Mouse (Mus musculus) erythroblast, embryonic 14.5 days (primary cell): ENCODE results near the gene Rab30. TPM values are rescaled to one million over a fixed set of nuclear protein-coding genes. Genes with fewer than 3 reads are reported as not detected.

Source experiments
- H3K27me3 ChIP-seq: 2 replicates; pipeline ENCODE4 v1.6.1; 2012; ENCODE audit warnings: inconsistent platforms; ENCODE audit not compliant: control insufficient read depth
- H3K36me3 ChIP-seq: 2 replicates; pipeline ENCODE4 v1.6.1; 2012; ENCODE audit warnings: mild to moderate bottlenecking, inconsistent platforms; ENCODE audit not compliant: control insufficient read depth
- H3K4me1 ChIP-seq: 2 replicates; pipeline ENCODE4 v1.6.1; 2012; ENCODE audit warnings: inconsistent platforms; ENCODE audit not compliant: control insufficient read depth
- H3K4me3 ChIP-seq: replicated peaks from 2 replicates; pipeline ENCODE3; 2012; ENCODE audit warnings: moderate library complexity, mild to moderate bottlenecking, inconsistent platforms
- H3K9me3 ChIP-seq: 2 replicates; pipeline ENCODE4 v1.6.1; 2012; ENCODE audit warnings: low read length, inconsistent platforms, mixed read lengths; ENCODE audit not compliant: control insufficient read depth
- GATA1 ChIP-seq: IDR thresholded peaks from 2 replicates; pipeline ENCODE4 v1.6.1; 2012; ENCODE audit warnings: low read length, inconsistent platforms, mixed read lengths
- TAL1 ChIP-seq: IDR thresholded peaks from 3 replicates; pipeline ENCODE4 v1.6.1; 2012; ENCODE audit warnings: low read length, inconsistent platforms, mixed read lengths
- polyA plus RNA-seq: library from polyadenylated mRNA; stranded (reverse); fragments of >175 nt; gene quantifications from 2 replicates; pipeline ENCODE4 v1.2.3, GENCODE M21; 2012

Gene Rab30
- polyA plus RNA-seq, 1 experiment = 0.18 TPM

- Histone ChIP-seq H3K9me3 (no peaks in the 10 kb centered on the region), H3K4me3 (no peak overlapping the region), H3K27me3 (no peaks in the 10 kb centered on the region), H3K4me1 (no peaks in the 10 kb centered on the region; the same call in 1 of the 2 replicates), H3K36me3 (no peaks in the 10 kb centered on the region)
- TF ChIP-seq TAL1 (no peak), GATA1 (no peak)
Observed at GRCm38 (mm10) chr7:92777108-92777973, 35.9 kb downstream of the Rab30 start.

- Histone ChIP-seq H3K4me1 (no peaks in the 10 kb centered on the region; the same call in 1 of the 2 replicates), H3K36me3 (no peaks in the 10 kb centered on the region), H3K9me3 (no peaks in the 10 kb centered on the region), H3K27me3 (no peaks in the 10 kb centered on the region), H3K4me3 (no peak overlapping the region)
- no peak for TF ChIP-seq TAL1
- TF ChIP-seq GATA1 = no peak
Observed at GRCm38 (mm10) chr7:92779058-92779457, 37.7 kb downstream of the Rab30 start.

- Histone ChIP-seq H3K4me3 (no peak overlapping the region), H3K4me1 (no peaks in the 10 kb centered on the region), H3K36me3 (no peaks in the 10 kb centered on the region), H3K27me3 (no peaks in the 10 kb centered on the region), H3K9me3 (no peaks in the 10 kb centered on the region)
- no peak for TF ChIP-seq TAL1
- TF ChIP-seq GATA1 = no peak
Observed at GRCm38 (mm10) chr7:92781361-92781760, 40.0 kb downstream of the Rab30 start.

GRCm38 (mm10) chr7:92781948-92782347 is 40.5 kb downstream of the Rab30 start:
- H3K4me3 ChIP-seq = no peak overlapping the region
- H3K27me3 ChIP-seq = no peaks in the 10 kb centered on the region
- no peaks in the 10 kb centered on the region for H3K9me3 ChIP-seq
- no peaks in the 10 kb centered on the region for H3K4me1 ChIP-seq
- no peaks in the 10 kb centered on the region for H3K36me3 ChIP-seq
- TF ChIP-seq GATA1 (no peak), TAL1 (no peak)

- no peaks in the 10 kb centered on the region for H3K36me3 ChIP-seq
- TF ChIP-seq GATA1 (no peak), TAL1 (no peak)
- no peaks in the 10 kb centered on the region for H3K4me1 ChIP-seq
- no peak overlapping the region for H3K4me3 ChIP-seq
- H3K9me3 ChIP-seq = no peaks in the 10 kb centered on the region
- H3K27me3 ChIP-seq = no peaks in the 10 kb centered on the region
Observed at GRCm38 (mm10) chr7:92782511-92782910, 41.1 kb downstream of the Rab30 start.

GRCm38 (mm10) chr7:92783166-92783806 is 41.9 kb downstream of the Rab30 start:
- H3K36me3 ChIP-seq = no peaks in the 10 kb centered on the region
- no peak overlapping the region for H3K4me3 ChIP-seq
- no peaks in the 10 kb centered on the region for H3K4me1 ChIP-seq
- no peak for TF ChIP-seq GATA1
- TF ChIP-seq TAL1 = no peak
- no peaks in the 10 kb centered on the region for H3K9me3 ChIP-seq
- H3K27me3 ChIP-seq = no peaks in the 10 kb centered on the region

- Histone ChIP-seq H3K36me3 (no peaks in the 10 kb centered on the region), H3K4me1 (no peaks in the 10 kb centered on the region), H3K27me3 (no peaks in the 10 kb centered on the region), H3K4me3 (no peak overlapping the region), H3K9me3 (no peaks in the 10 kb centered on the region)
- TF ChIP-seq GATA1 (no peak), TAL1 (no peak)
Observed at GRCm38 (mm10) chr7:92783914-92784313, 42.5 kb downstream of the Rab30 start.

- TF ChIP-seq TAL1 (no peak), GATA1 (no peak)
- peaks cover 3% of the 10 kb centered on the region for H3K4me1 ChIP-seq
- no peak overlapping the region for H3K4me3 ChIP-seq
- H3K36me3 ChIP-seq = no peaks in the 10 kb centered on the region
- no peaks in the 10 kb centered on the region for H3K27me3 ChIP-seq
- H3K9me3 ChIP-seq = no peaks in the 10 kb centered on the region
Observed at GRCm38 (mm10) chr7:92795749-92796148, 54.3 kb downstream of the Rab30 start.

GRCm38 (mm10) chr7:92796813-92797212 is 55.4 kb downstream of the Rab30 start:
- Histone ChIP-seq H3K27me3 (no peaks in the 10 kb centered on the region), H3K9me3 (no peaks in the 10 kb centered on the region), H3K4me1 (peaks cover 3% of the 10 kb centered on the region), H3K36me3 (no peaks in the 10 kb centered on the region), H3K4me3 (no peak overlapping the region)
- no peak for TF ChIP-seq TAL1
- no peak for TF ChIP-seq GATA1
